Mouse (Mus musculus) A20 (cell line): Measurements from ENCODE around the gene Gm21983.

Experiments
- DNase-seq: peaks from one replicate; pipeline ENCODE4 v3.0.0-alpha.2; 2011; ENCODE audit warnings: low read depth, low spot score

The Gm21983 gene

DNA sequence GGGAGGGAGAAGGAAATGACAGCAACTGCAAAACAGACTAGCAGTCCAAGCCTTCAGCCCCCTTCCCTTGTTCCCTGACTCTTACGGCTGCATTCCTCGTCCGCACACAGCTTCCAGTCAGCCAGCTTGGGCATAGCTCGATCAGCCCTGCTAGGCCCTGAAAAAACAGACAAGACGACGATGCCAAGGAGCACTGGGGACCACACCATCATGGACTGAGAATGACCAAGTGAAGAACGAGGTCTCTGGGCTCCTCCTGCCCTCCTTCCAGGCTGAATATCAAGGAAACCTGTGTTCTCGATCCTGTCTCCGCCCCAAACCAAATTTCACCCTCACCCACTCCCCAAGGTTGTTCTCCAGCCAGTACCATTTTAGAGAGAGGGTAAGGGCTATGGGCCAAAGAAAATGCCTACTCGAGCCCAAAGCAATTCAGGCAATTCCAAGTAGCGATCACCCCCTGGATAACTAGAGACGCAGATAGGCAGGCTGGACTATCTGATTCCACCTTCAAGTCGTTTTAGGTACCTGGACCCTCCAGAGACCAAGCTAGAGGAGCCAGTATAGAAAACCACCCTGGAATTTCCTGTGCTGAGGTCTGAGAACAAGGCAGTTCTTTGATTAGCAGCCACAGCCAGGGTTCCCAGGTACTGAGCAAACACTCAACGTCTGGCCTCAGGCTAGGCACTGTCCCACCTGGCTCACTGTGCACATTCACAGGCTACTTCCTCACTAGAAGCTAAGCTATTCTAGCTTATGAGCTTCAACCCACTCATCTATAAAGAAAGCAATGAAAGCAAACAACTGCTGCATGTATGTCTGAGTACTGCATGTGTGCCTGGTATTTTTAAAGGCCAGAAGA lies at the start of gene Gm21983, which contains the start of gene Mia:
Gene Gm21983 (minus strand): TSS at position 250 of the 859 bp plus-strand sequence.
Gene Mia (minus strand): TSS at position 321 of the 859 bp plus-strand sequence.
- no peak for DNase-seq

- DNase-seq = no peak
These were observed 48.0 kb upstream of the Gm21983 start for GRCm38 (mm10) chr7:27228865-27229264.

GRCm38 (mm10) chr7:27228281-27228821 lies 47.5 kb upstream of the Gm21983 start, which contains the start of gene Itpkc:
Gene Itpkc, minus strand, starts transcription at chr7:27228661.
- peak; percentile 96 for DNase-seq

- DNase-seq = no peak
These were observed 46.8 kb upstream of the Gm21983 start for GRCm38 (mm10) chr7:27227676-27228075.

- no peak for DNase-seq
These were observed 46.4 kb upstream of the Gm21983 start for GRCm38 (mm10) chr7:27227276-27227675.

DNA sequence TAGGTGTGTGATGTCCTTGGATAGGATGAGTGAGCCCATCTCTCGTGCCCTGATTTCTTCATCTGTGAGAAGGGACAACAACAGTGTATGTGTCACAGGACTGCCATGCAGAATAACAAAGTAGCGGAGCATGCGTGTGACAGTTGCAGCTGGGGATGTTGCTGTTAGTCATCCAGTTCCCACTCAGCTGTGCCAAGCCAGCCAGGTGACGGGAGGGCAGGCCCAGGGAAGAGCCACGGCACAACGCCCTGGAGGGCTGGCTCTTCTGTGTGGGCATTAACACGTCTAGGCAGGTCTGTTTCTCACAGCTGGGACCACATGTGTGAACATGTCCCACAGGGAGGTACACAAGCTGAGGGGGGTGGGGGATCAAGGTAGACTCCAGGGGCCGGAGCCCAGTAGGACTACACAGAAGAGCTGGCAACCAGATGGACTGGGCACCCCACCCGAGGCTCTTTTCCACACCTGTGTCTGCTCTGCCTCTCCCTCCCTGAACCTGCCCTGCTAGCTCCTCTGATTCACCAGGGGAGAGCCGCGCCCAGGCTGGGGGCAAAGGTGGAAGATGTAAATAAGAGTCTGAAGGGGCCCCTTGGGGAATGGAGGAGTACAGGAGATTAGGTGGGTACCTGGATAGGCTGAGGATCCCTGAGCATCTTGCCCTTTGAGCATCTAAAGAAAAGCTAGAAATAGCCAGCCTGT lies 44.1 kb upstream of the Gm21983 start:
- DNase-seq = no peak

- no peak for DNase-seq
These were observed 41.7 kb upstream of the Gm21983 start for GRCm38 (mm10) chr7:27222538-27222937.

- DNase-seq = no peak
These were observed 41.1 kb upstream of the Gm21983 start for GRCm38 (mm10) chr7:27221939-27222338.

DNA sequence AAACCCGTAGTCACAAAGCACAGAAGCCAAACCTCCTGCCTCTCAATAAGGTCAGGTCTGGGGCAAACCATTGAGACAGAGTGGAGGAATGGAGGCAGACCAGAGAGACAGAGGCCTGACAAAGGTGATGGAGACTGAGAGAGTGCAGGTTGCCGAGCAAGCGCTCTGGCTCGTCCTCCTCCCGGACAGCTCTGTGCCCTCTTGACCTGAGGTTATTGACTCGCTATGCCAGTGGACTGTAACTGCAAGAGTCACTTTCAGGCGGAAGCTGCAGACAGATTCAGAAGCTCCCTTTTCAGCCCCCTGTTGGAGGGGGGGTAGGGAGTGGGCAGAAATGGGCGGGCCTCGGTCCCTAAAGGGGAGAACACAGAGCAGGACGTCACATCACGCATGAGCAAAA lies 39.1 kb upstream of the Gm21983 start:
- DNase-seq = no peak

DNA sequence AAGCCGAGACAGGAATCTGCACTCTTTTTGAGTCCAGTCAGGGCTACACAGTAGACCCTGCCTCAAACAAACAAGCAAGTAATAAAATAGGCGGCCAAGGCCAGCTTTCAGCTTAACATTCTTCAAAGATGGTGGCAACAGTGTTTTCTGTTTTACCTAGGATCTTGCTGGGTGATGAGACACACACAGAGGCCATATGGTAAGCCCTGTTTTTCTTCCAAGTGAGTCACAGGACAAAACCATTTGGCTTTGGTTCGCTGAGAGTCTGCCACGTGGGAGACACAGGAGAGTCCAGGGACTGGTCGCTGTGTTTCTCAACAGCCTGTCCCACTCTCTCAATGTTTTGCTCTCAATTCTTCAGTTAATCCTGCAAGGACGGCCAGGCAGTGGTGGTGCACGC lies 37.7 kb upstream of the Gm21983 start:
- DNase-seq = no peak

DNA sequence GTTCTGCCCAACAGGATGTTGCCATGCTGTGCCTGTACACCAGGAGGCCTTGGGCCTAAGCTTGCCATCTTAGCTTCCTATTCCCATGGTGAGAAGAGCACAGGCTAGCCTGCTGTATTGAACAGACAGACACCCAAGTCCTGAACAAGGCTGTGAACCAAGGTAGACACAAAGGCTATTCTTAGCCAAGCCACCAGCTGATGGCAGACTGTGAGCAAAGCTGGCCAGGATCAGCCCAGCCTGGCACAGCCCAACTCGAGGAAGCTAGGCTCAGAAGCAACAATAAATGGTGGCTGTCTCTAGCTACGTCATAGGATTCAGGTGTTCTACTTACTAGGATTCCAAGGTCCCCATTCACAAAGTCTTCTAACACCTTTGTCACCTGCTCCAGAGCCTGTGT lies 31.7 kb upstream of the Gm21983 start:
- DNase-seq = no peak

- DNase-seq = no peak
These were observed 23.0 kb upstream of the Gm21983 start for GRCm38 (mm10) chr7:27203730-27204449.

- no peak for DNase-seq
These were observed 17.9 kb upstream of the Gm21983 start for GRCm38 (mm10) chr7:27198779-27199178.

DNA sequence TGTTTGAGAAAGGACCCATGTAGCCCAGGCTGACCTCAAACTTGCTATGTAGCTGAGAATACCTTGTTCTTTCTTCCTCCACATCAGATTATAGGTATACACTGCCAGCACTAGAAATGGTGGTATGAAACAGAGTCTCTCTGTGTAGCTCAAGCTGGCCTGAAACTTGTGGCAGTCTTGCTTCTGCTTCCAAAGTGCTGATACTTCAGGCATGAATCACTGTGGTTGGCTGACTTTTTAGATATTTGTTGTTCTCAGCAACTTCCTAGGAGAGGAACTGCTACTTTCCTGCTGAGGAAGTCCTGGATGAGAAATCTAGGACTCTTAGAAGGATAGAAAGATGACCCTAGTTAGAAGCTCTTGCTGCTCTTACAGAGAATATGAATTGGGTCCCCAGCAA lies 17.5 kb upstream of the Gm21983 start:
- no peak for DNase-seq

- DNase-seq = no peak
These were observed 16.7 kb upstream of the Gm21983 start for GRCm38 (mm10) chr7:27197634-27198033.

DNA sequence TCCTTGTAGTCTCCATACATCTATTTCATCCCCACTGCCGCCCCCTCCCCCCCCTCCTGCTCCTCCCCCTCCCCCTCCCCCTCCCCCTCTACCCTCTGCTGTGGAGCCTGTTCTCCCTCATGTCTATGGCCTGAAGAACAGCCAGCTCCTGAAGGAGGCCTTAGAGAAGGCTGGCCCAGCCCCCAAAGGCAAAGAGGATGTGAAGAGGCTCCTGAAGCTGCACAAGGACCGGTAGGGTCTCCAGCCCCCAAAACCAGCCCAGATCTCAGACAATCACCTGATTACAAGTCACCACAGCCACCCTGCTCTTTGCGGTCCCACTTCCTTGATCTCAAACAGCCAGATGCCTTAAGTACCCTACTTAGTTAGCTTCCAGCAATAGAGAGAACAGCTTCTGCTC lies 16.2 kb upstream of the Gm21983 start:
- DNase-seq = peak; percentile 24

- DNase-seq = peak; percentile 99
These were observed 15.1 kb upstream of the Gm21983 start, which contains the start of the genes BC024978 and Snrpa for GRCm38 (mm10) chr7:27195681-27196611. Gene BC024978, plus strand, starts transcription at chr7:27195781. Gene Snrpa, minus strand, starts transcription at chr7:27196271.

DNA sequence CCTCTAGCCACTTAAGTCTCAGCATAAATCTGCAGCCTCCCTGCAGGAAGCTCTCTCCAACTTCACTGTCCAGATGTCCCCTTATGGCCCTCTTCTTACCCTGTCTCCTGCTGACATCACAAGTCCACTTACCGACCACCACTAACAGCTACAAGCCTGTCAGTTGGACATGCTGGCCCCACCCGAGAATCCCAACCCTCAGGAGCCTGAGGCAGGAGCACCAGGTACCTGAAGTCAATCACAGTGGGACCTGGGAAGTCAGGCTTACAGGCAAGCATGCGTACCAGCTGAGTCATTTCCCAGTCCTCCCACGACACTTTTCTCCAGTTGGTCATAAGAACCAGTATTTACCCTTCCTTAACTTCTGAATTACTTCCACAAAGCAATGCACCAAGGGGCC lies 12.8 kb upstream of the Gm21983 start:
- no peak for DNase-seq

DNA sequence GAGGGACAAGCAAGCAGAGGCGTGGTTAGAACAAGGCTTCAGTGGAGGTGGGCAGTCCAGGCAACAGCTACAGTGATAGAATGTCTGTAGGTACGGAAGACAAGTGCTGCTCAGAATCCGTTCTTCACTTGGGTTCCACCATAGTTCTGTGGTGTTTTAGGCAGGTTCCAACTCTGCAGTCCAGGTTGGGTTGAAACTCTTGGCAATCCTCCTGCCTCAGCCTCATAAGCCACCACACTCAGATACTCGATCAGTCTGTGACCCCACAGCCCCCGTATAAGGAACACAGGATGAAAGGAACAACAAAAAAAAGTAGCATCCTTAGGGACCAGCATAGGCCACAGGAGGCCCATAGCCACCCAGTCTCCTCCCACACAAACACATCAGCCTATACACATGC lies 11.5 kb upstream of the Gm21983 start:
- DNase-seq = no peak

- peak; percentile 39 for DNase-seq
These were observed 8.5 kb upstream of the Gm21983 start for GRCm38 (mm10) chr7:27189271-27189931.
